Mouse (Mus musculus): ENCODE measurements around the gene Wdfy4.

DNA sequence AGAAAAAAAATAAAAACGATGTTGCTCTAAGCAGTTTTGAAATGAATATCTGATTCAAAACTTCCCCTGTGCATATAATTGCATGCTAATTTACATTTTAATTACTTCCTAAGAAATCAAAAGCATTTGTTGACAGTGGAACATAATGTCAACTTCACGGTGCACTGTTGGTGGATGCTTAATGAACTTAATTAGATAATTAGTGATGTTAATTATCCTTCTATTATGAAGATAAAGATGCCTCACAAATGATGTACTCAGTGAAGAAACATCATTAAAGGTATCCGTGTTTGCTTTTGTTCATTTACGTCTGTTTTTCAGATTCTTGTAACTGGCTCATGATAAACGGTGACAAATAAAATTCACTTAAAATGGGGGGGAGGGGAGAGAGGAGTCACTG, 122.3 kb downstream of the Wdfy4 start:
- TF ChIP-seq CTCF (IDR thresholded peaks at IDR 0.05; ENCODE audit: insufficient read depth, low read depth, low read length) (no peak), POLR2A (IDR thresholded peaks at IDR 0.05; ENCODE audit: insufficient read depth, low read depth, low read length) (no peak)
